Mouse (Mus musculus) frontal cortex, adult 2 months (tissue): ENCODE results near the gene Fam69a. TPM values are rescaled to one million over a fixed set of nuclear protein-coding genes. Genes with fewer than 3 reads are reported as not detected.

Experiments used
- DNase-seq, 2 experiments: peaks; one replicate each; pipeline ENCODE4 v3.0.0; 2022; ENCODE audit warnings: low spot score in 1 of 2; ENCODE audit errors: extremely low spot score in 1 of 2
- polyA plus RNA-seq: library from polyadenylated mRNA; depleted of rRNA; stranded (reverse); fragments of >200 nt; gene quantifications from 2 replicates; pipeline ENCODE4 v1.2.3, GENCODE M21; 2012

Fam69a gene
- polyA plus RNA-seq, 1 experiment = 17.9 TPM

GRCm38 (mm10) chr5:107911012-107911411 is 75.9 kb downstream of the Fam69a start:
- DNase-seq = no peak

GRCm38 (mm10) chr5:107910084-107910616 is 76.7 kb downstream of the Fam69a start:
- no peak for DNase-seq

- no peak for DNase-seq
Observed at GRCm38 (mm10) chr5:107909668-107910067, 77.2 kb downstream of the Fam69a start.

- no peak for DNase-seq
Observed at GRCm38 (mm10) chr5:107908514-107909110, 78.3 kb downstream of the Fam69a start.

- DNase-seq = no peak
Observed at GRCm38 (mm10) chr5:107904325-107904724, 82.6 kb downstream of the Fam69a start.

GRCm38 (mm10) chr5:107901014-107901615 is 85.8 kb downstream of the Fam69a start:
- no peak for DNase-seq

- DNase-seq = peak; percentile 94 to 99
Observed at GRCm38 (mm10) chr5:107900206-107901013, 86.5 kb downstream of the Fam69a start, which contains the start of gene Rpl5. TSS of gene Rpl5 (plus strand) at chr5:107900502.

- peak in 1 of 2 experiments; percentile 25 for DNase-seq
Observed at GRCm38 (mm10) chr5:107896265-107896664, 90.6 kb downstream of the Fam69a start.

GRCm38 (mm10) chr5:107894676-107895075 is 92.2 kb downstream of the Fam69a start:
- no peak for DNase-seq

GRCm38 (mm10) chr5:107891515-107891914 is 95.4 kb downstream of the Fam69a start:
- peak in 1 of 2 experiments; percentile 33 for DNase-seq

- DNase-seq = no peak
Observed at GRCm38 (mm10) chr5:107889994-107890888, 96.6 kb downstream of the Fam69a start.

- DNase-seq = no peak
Observed at GRCm38 (mm10) chr5:107880710-107881109, 106.2 kb downstream of the Fam69a start.

GRCm38 (mm10) chr5:107877053-107877452 is 109.8 kb downstream of the Fam69a start:
- no peak for DNase-seq

GRCm38 (mm10) chr5:107875261-107875611 is 111.6 kb downstream of the Fam69a start:
- no peak for DNase-seq

GRCm38 (mm10) chr5:107874561-107875260 is 112.2 kb downstream of the Fam69a start, which contains the start of gene Evi5:
TSS of gene Evi5 (minus strand) at chr5:107875107.
- peak in 1 of 2 experiments; percentile 56 for DNase-seq

- DNase-seq = peak in 1 of 2 experiments; percentile 55
Observed at GRCm38 (mm10) chr5:107873886-107874302, 113.0 kb downstream of the Fam69a start.

- no peak for DNase-seq
Observed at GRCm38 (mm10) chr5:107873330-107873729, 113.6 kb downstream of the Fam69a start.

GRCm38 (mm10) chr5:107869701-107870100 is 117.2 kb downstream of the Fam69a start:
- DNase-seq = no peak

- DNase-seq = peak; percentile 79 to 87
Observed at GRCm38 (mm10) chr5:107868905-107869424, 117.9 kb downstream of the Fam69a start.
